Mouse (Mus musculus): ENCODE results near the gene Crygn. TPM values are rescaled to one million over a fixed set of nuclear protein-coding genes. Genes with fewer than 3 reads are reported as not detected.

The Crygn gene
- polyA plus RNA-seq, 1 experiment = 0.34 TPM

- no peak for TF ChIP-seq CTCF (IDR thresholded peaks at IDR 0.05; ENCODE audit: borderline replicate concordance, insufficient read depth, low read depth, low read length)
- no peaks in the 10 kb centered on the region for H3K27me3 ChIP-seq (ENCODE audit: control insufficient read depth, insufficient read depth, low read length)
- no peak for DNase-seq
- WGBS = 73% methylated on average over 15 of the region's 15 CpGs
- no peak overlapping the region for H3K27ac ChIP-seq (ENCODE audit: insufficient read depth, low read length)
- H3K4me1 ChIP-seq (ENCODE audit: control insufficient read depth, insufficient read depth, low read length) = no peaks in the 10 kb centered on the region
- no peak overlapping the region for H3K4me3 ChIP-seq (replicated peaks; ENCODE audit: insufficient read depth, low read depth, low read length)
These were observed 16.5 kb downstream of the Crygn start for GRCm38 (mm10) chr5:24741172-24741885.

GRCm38 (mm10) chr5:24739141-24739753 is 18.6 kb downstream of the Crygn start:
- Histone ChIP-seq H3K27ac (ENCODE audit: insufficient read depth, low read length) (no peak overlapping the region), H3K4me3 (replicated peaks; ENCODE audit: insufficient read depth, low read depth, low read length) (no peak overlapping the region), H3K4me1 (ENCODE audit: control insufficient read depth, insufficient read depth, low read length) (no peaks in the 10 kb centered on the region), H3K27me3 (ENCODE audit: control insufficient read depth, insufficient read depth, low read length) (no peaks in the 10 kb centered on the region)
- DNase-seq = peak in 1 of 2 experiments; percentile 21
- TF ChIP-seq CTCF (IDR thresholded peaks at IDR 0.05; ENCODE audit: borderline replicate concordance, insufficient read depth, low read depth, low read length) = no peak
- no peak for TF ChIP-seq POLR2A (IDR thresholded peaks at IDR 0.05; ENCODE audit: borderline replicate concordance, insufficient read depth, low read length)
- 30% methylated on average over 15 of the region's 15 CpGs for WGBS

GRCm38 (mm10) chr5:24738517-24738916 is 19.3 kb downstream of the Crygn start:
- no peak overlapping the region for H3K27ac ChIP-seq (ENCODE audit: insufficient read depth, low read length)
- H3K4me1 ChIP-seq (ENCODE audit: control insufficient read depth, insufficient read depth, low read length) = no peaks in the 10 kb centered on the region
- no peak for DNase-seq
- no peak overlapping the region for H3K4me3 ChIP-seq (replicated peaks; ENCODE audit: insufficient read depth, low read depth, low read length)
- TF ChIP-seq CTCF (IDR thresholded peaks at IDR 0.05; ENCODE audit: borderline replicate concordance, insufficient read depth, low read depth, low read length) (no peak), POLR2A (IDR thresholded peaks at IDR 0.05; ENCODE audit: borderline replicate concordance, insufficient read depth, low read length) (no peak)
- 94% methylated on average over 1 of the region's 1 CpGs for WGBS
- no peaks in the 10 kb centered on the region for H3K27me3 ChIP-seq (ENCODE audit: control insufficient read depth, insufficient read depth, low read length)

GRCm38 (mm10) chr5:24737595-24737994 is 20.2 kb downstream of the Crygn start:
- no peak overlapping the region for H3K27ac ChIP-seq (ENCODE audit: insufficient read depth, low read length)
- TF ChIP-seq CTCF (IDR thresholded peaks at IDR 0.05; ENCODE audit: borderline replicate concordance, insufficient read depth, low read depth, low read length) (no peak), POLR2A (IDR thresholded peaks at IDR 0.05; ENCODE audit: borderline replicate concordance, insufficient read depth, low read length) (no peak)
- H3K4me1 ChIP-seq (ENCODE audit: control insufficient read depth, insufficient read depth, low read length) = no peaks in the 10 kb centered on the region
- no peak overlapping the region for H3K4me3 ChIP-seq (replicated peaks; ENCODE audit: insufficient read depth, low read depth, low read length)
- no peaks in the 10 kb centered on the region for H3K27me3 ChIP-seq (ENCODE audit: control insufficient read depth, insufficient read depth, low read length)
- 56% methylated on average over 10 of the region's 10 CpGs for WGBS
- no peak for DNase-seq

GRCm38 (mm10) chr5:24733771-24734426 is 23.9 kb downstream of the Crygn start:
- H3K4me1 ChIP-seq (ENCODE audit: control insufficient read depth, insufficient read depth, low read length) = no peaks in the 10 kb centered on the region
- WGBS = 67% methylated on average over 7 of the region's 7 CpGs
- no peak for TF ChIP-seq CTCF (IDR thresholded peaks at IDR 0.05; ENCODE audit: borderline replicate concordance, insufficient read depth, low read depth, low read length)
- TF ChIP-seq POLR2A (IDR thresholded peaks at IDR 0.05; ENCODE audit: borderline replicate concordance, insufficient read depth, low read length) = no peak
- no peak for DNase-seq
- H3K27ac ChIP-seq (ENCODE audit: insufficient read depth, low read length) = no peak overlapping the region
- H3K4me3 ChIP-seq (replicated peaks; ENCODE audit: insufficient read depth, low read depth, low read length) = no peak overlapping the region
- peaks cover 8% of the 10 kb centered on the region; the same call in 1 of the 2 replicates for H3K27me3 ChIP-seq (ENCODE audit: control insufficient read depth, insufficient read depth, low read length)

- peaks cover 8% of the 10 kb centered on the region; the same call in 1 of the 2 replicates for H3K27me3 ChIP-seq (ENCODE audit: control insufficient read depth, insufficient read depth, low read length)
- no peak overlapping the region for H3K4me3 ChIP-seq (replicated peaks; ENCODE audit: insufficient read depth, low read depth, low read length)
- 17% methylated on average over 8 of the region's 8 CpGs for WGBS
- no peaks in the 10 kb centered on the region for H3K4me1 ChIP-seq (ENCODE audit: control insufficient read depth, insufficient read depth, low read length)
- no peak overlapping the region for H3K27ac ChIP-seq (ENCODE audit: insufficient read depth, low read length)
- DNase-seq = no peak
- TF ChIP-seq CTCF (IDR thresholded peaks at IDR 0.05; ENCODE audit: borderline replicate concordance, insufficient read depth, low read depth, low read length) = no peak
- TF ChIP-seq POLR2A (IDR thresholded peaks at IDR 0.05; ENCODE audit: borderline replicate concordance, insufficient read depth, low read length) = no peak
These were observed 24.7 kb downstream of the Crygn start for GRCm38 (mm10) chr5:24733134-24733533.

- H3K27ac ChIP-seq (ENCODE audit: insufficient read depth, low read length) = no peak overlapping the region
- no peak overlapping the region for H3K4me3 ChIP-seq (replicated peaks; ENCODE audit: insufficient read depth, low read depth, low read length)
- no peak for TF ChIP-seq POLR2A (IDR thresholded peaks at IDR 0.05; ENCODE audit: borderline replicate concordance, insufficient read depth, low read length)
- no peak for TF ChIP-seq CTCF (IDR thresholded peaks at IDR 0.05; ENCODE audit: borderline replicate concordance, insufficient read depth, low read depth, low read length)
- no peak for DNase-seq
- 9% methylated on average over 15 of the region's 15 CpGs for WGBS
- H3K27me3 ChIP-seq (ENCODE audit: control insufficient read depth, insufficient read depth, low read length) = peaks cover 8% of the 10 kb centered on the region; the same call in 1 of the 2 replicates
- H3K4me1 ChIP-seq (ENCODE audit: control insufficient read depth, insufficient read depth, low read length) = no peaks in the 10 kb centered on the region
These were observed 26.8 kb downstream of the Crygn start for GRCm38 (mm10) chr5:24730986-24731385.

Data from cerebellum, adult 2 months (tissue).